Mouse (Mus musculus) layer of hippocampus, adult 2 months (tissue): ENCODE data around the gene BC028528. TPM values are rescaled to one million over a fixed set of nuclear protein-coding genes. Genes with fewer than 3 reads are reported as not detected.
"Not testable (repeated sequence)": the region's sequence is repeated elsewhere in the genome, so short reads cannot be mapped to it uniquely, and the experiment has no call there.

ENCODE experiments used
- DNase-seq, 2 experiments: peaks; one replicate each; pipeline ENCODE4 v3.0.0; 2022; ENCODE audit warnings: low spot score in 2 of 2
- H3K27ac ChIP-seq: fragments of 200-600 bp; 2 replicates; pipeline ENCODE4 v1.8.1; 2022
- H3K4me3 ChIP-seq: fragments of 200-600 bp; 2 replicates; pipeline ENCODE4 v1.8.1; 2022; ENCODE audit warnings: mild to moderate bottlenecking
- CTCF ChIP-seq: fragments of 200-600 bp; conservative IDR thresholded peaks from 2 replicates; pipeline ENCODE4 v1.8.1; 2022; ENCODE audit warnings: antibody characterized with exemption, mild to moderate bottlenecking, moderate library complexity
- total RNA-seq, 2 experiments: library from RNA; stranded (reverse); gene quantifications; 2 replicates each; pipeline ENCODE4 v1.2.3; 2021

Gene BC028528
- total RNA-seq, 2 experiments from 2014 or later: 3.4 to 4.8 TPM

DNA sequence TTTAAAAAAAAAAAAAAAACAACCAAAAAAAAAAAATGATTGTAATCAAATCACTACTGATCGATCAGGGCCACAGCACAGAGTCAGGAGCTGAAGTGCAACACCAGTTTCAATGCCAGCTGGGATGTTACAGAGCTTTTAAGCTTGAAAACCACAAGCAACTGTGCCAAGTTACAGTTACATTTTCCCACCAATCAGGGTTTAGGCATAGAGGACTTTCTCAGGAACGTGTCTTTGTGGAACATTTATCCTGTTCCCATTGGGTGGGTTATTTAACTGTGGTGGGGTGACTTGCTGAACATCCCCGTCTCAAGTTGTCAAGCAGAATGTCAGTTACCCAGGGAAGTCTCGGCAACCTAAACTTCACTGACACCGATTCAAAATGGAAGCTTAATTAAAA, 33.3 kb upstream of the BC028528 start:
- no peak overlapping the region for H3K4me3 ChIP-seq
- H3K27ac ChIP-seq: no peak overlapping the region
- DNase-seq: no peak
- TF ChIP-seq CTCF: no peak

GRCm38 (mm10) chr3:95924185-95924584, 32.4 kb upstream of the BC028528 start:
- no peak for DNase-seq
- no peak for TF ChIP-seq CTCF
- H3K27ac ChIP-seq: no peak overlapping the region

GRCm38 (mm10) chr3:95923429-95923828, 31.6 kb upstream of the BC028528 start:
- not testable (repeated sequence) for DNase-seq, H3K4me3 ChIP-seq, H3K27ac ChIP-seq

More at GRCm38 (mm10) chr3:95924185-95924584, 32.4 kb upstream of the BC028528 start:
- H3K4me3 ChIP-seq: no peak overlapping the region

DNA sequence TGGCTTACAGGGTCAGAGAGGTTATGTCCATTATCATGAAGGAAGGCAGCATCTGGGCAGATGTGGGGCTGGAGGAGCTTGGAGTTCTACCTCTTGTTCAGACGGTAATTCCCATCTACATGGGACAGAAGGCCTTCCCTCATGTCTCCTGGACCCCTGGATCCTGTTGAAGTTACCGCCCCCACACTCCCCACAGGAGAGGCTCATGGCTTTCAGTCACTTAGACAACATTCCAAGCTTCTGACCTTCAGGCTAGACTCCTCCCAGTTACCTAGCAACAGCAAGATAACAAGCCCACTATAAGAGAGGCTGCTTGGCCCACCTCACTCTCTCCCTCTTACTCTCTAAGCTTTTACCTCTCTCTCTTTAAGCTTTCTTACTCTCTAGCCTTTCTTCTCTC, 28.7 kb upstream of the BC028528 start:
- H3K4me3 ChIP-seq, H3K27ac ChIP-seq, DNase-seq: not testable (repeated sequence)

DNA sequence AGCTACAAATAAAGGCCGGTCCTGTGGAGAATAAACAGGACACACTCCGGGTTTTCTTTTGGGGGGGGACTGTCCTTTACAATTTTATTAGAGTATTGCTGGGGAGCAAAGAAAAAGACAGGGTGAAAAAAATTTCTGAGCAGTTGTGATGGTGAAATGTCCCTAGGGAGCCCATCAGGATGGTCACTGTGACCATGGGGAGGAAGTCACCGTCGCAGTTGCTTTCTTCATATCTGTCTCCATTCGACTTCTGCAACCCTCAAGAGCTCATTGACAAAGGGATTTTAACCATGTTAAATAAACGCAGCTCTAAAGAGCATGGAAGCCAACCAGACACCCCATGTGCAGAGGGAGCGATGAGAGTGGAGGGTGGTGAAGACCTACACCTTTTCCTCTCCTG, 25.0 kb upstream of the BC028528 start:
- Histone ChIP-seq H3K4me3 (no peak overlapping the region), H3K27ac (no peak overlapping the region)
- DNase-seq: no peak
- no peak for TF ChIP-seq CTCF

GRCm38 (mm10) chr3:95914706-95915105, 22.9 kb upstream of the BC028528 start:
- H3K27ac ChIP-seq: no peak overlapping the region
- no peak for DNase-seq
- no peak overlapping the region for H3K4me3 ChIP-seq
- TF ChIP-seq CTCF: no peak

- H3K27ac ChIP-seq: no peak overlapping the region
- H3K4me3 ChIP-seq: no peak overlapping the region
- DNase-seq: no peak
- no peak for TF ChIP-seq CTCF
These were observed 15.8 kb upstream of the BC028528 start for GRCm38 (mm10) chr3:95907613-95908012.

DNA sequence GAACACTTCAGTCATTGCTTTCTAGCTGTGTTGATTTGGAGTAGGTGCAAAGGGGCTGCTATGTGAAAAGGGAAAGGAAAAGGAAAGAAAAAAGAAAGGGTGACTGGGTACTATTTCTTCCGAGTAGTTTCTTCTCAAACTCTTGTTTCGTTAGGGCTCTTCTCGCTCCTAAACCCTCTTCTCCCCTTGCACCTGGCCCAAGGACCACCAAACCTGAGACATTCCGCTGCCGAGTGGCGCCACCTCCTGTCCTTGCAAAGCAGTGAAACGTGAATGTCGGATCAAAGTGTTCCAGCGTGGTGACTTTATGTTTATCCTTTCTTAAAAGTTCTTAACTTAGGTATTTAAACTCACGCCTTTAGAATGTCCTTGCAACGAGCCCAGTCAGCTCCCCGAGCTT, 15.1 kb upstream of the BC028528 start:
- peak; percentile 91 for TF ChIP-seq CTCF
- H3K4me3 ChIP-seq: peak overlapping the region; percentile 35; the same call in 1 of the 2 replicates

DNA sequence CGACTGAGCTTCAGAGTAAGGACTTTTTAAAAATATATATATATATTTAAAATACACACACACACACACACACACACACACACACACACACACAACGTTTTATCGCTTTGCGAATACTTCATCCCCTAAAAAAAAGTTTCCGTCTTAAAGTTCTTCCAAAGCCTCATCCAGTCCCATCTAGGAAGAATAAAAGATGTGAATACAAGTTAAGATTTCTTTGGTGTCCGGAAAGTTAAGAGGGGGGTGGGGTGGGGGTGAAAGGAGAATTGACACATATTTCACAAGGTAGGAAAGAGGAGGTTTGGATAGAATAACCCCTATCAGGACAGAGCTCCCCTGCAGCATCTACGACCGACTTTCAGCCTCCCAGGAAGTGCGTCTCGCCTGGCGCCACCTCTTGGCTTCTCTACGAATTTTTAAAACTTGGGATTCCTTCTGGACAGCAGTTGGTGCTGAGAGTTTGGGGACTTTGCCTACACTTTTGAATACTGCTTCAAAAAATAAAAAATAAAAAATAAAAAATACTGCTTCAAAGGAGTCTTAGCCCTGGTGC, 14.2 kb upstream of the BC028528 start:
- H3K27ac ChIP-seq: peak overlapping the region; percentile 73; the same call in 1 of the 2 replicates
- peak; percentile 75 for TF ChIP-seq CTCF
- DNase-seq: no peak
- peak overlapping the region; percentile 35 for H3K4me3 ChIP-seq

More for the DNA sequence above, 15.1 kb upstream of the BC028528 start:
- DNase-seq: peak in 1 of 2 experiments; percentile 49
- H3K27ac ChIP-seq: no peak overlapping the region

DNA sequence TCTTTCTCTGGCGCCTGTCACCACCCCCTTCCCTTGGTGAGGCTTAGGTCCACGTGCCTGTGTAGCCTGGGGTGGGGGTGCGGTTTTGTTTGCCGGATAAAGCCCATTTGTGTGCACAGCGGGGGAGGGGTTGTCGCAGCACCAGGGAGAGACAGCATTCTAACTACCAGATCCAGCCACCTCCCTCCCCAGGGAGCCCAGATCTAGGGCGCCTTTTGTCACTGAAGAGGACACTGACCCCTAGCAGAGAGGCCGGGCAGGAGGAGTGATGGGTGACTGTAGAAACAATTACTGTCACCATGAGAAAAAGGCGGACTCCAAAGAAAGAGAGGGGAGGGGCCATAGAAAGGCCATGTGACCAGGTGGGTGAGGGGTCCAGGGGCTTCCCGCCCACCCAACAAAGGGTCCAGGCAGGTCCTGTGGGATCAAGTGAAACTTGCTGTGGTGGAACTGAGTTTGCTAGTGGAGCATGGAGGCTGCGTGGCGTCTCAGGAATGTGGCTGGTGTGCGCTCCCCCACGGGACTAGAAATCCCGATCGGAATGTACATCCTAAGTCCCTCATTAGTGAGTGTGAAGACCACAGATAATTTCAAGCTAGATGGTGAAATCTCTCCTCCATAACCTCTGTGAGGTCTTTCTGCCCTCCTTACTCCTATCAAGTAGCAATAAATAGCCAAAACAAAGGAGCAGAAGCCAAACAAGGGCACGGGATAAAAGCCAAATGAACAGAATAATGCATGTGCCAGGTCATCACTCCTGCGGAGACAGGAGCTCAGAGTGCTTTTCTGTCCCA, 13.5 kb upstream of the BC028528 start:
- no peak for TF ChIP-seq CTCF
- peak; percentile 52 to 70 for DNase-seq
- H3K4me3 ChIP-seq: peak overlapping the region; percentile 47
- H3K27ac ChIP-seq: peak overlapping the region; percentile 86

DNA sequence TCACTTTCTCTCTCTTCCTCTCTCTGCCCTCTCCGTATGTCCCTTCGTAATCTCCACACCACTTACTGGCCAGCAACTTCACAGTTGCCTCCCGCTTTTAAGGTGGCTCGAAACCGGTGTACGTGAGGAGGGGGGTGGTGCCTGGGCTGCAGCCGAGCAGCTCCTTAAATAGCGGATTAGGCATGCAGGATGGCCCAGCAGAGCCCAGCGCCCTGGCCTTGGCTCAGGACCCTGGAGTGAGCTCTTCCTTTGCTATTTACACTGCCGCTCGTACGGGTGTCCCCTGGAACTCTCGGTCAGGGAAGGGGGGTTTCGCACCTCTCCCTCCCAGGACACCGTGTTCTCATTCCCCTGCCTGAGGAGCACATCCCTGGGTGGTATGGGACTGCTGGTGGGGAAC, 12.8 kb upstream of the BC028528 start, which contains the start of gene Car14:
Gene Car14 (minus strand): TSS at position 124 of the 400 bp plus-strand sequence.
- DNase-seq: no peak
- TF ChIP-seq CTCF: no peak
- Histone ChIP-seq H3K4me3 (peak within 1 kb of the TSS; percentile 47), H3K27ac (peak within 1 kb of the TSS; percentile 86)

- Histone ChIP-seq H3K4me3 (peak overlapping the region; percentile 47), H3K27ac (peak overlapping the region; percentile 86)
- no peak for DNase-seq
- no peak for TF ChIP-seq CTCF
These were observed 12.1 kb upstream of the BC028528 start for GRCm38 (mm10) chr3:95903753-95904502.

DNA sequence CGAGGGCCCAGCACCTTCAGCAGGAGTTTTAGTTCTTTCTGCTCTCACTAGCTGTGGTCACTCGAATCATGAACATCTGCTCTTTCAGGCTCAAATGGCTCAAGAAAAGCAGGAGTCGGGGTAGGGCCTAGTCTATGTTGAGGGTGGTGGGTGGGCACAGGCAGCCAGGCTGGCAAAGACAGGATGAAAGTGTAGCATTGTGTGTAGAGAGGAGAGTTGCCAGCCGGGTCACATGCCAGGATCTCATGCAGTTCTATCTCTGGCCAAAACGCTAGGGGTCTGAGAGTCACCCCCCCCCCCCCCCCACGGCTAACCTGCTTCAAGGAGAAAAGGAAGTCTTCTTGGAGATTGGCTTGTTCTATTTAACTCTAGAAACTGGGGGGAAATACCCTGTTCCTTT, 10.8 kb upstream of the BC028528 start:
- peak overlapping the region; percentile 86; the same call in 1 of the 2 replicates for H3K27ac ChIP-seq
- no peak overlapping the region for H3K4me3 ChIP-seq
- TF ChIP-seq CTCF: no peak

More for the DNA sequence above, 10.8 kb upstream of the BC028528 start:
- DNase-seq: no peak
